Mouse (Mus musculus) 3T3-L1 (cell line): ENCODE results near the gene Sfxn5.

ENCODE experiments used
- DNase-seq: peaks from one replicate; pipeline ENCODE4 v3.0.0-alpha.2; 2015; ENCODE audit warnings: low read depth, low spot score

Sfxn5 gene

DNA sequence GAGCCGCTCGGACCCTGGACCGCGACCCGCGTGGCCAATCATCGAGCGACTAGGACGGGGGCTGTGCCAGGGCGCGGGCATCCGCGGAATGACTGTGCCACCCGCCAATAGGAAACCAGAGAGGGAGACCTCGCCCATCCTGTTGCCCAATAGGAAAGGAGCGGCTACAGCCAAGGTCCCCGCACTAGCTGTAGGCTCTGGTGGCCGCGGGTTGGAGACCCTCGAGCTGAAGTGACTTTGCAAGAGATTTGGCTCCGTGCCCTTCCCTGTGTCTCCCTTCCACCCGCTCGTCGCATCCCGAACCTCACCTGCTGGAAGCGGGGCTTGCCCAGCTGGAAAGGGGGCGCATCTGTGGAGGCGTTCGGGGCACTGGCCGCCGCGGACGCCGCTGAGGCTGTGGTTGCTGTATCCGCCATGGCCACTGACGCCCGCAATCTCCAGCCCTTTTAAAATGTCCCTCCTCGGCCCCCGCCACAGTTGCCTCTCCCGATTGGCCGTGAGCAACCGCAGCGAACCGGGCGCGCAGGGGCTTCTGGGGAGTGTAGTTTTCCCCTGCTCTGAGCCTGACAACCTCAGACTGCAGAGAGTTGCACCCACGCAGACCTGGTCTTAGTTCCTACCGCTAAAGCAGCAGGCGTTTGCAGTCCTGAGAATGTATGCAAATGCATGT, at the start of gene Sfxn5:
Gene Sfxn5 (minus strand): TSS at position 423 of the 670 bp plus-strand sequence.
- DNase-seq, result peak; percentile 96

DNA sequence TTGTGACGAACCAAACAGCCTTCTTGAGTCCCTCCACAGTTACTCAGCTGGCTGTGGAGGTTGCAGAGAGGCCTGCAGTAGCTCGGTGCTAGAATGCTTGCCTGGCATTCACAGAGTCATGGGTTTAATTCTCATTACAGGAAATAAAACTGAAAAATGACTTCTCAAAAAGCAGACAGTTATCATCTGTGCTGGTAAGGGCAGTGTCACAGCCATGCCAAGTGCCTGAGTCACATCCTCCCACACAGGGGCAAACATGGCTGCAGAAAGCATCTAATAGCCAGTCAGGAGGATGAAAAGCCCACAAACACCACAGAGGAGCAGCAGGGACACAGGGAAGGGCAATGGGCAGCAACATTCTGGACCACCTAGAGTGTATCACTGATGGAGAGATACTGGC, 49.6 kb upstream of the Sfxn5 start:
- peak; percentile 91 for DNase-seq

DNA sequence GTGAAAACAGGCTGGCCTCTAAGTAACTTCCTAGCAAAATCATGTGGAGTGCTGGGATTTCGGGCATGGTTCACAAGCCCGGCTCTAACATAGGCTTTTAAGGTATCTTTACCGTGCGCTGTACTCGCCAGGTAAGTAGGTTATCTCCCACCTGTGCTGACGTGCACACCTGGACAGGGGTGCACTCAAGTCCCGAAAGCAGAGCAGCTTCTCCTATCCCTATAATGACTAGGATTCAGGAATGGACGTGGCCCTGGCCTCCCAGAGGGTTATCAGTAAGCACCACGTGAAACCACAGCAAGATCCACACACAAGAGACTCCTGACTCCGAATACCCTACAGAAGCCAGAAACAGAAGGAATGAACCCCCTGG, 48.4 kb upstream of the Sfxn5 start:
- no peak for DNase-seq

DNA sequence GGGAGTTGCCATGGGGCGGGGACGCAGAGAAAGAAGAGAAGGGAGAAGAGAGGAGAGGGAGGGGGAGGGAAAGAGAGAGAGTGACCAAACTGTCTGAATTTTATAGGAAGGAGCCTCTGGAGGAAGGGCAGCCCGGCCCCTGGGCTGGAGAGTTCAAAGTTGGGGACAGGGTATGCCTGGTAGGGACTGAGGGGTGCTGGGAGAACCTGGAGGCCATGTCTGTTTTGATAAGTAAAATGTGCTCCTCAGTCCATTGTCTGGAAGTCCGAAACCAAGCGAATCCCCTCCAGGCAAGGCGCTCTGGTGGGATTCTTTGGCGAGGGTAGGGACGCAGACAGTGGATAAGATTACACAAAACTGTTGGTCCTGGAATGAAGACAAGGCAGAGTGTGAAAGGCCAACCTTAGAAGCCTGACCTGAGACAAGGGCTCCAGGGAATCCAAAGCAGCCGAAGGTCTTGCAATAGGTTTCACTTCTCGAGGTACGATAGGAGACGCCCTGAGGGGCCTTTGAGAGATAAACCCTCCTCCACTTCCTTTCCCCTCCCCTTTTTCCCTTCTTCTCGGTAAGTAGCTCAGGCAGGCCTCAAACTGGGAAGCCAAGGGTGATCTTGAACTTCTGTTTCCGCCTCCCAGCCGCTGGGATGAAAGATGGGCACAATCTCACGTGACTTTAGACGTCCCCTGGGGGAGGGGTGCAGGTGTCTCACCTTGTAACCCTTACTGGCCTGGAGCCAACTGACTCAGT, 47.9 kb upstream of the Sfxn5 start:
- DNase-seq, result peak; percentile 61

DNA sequence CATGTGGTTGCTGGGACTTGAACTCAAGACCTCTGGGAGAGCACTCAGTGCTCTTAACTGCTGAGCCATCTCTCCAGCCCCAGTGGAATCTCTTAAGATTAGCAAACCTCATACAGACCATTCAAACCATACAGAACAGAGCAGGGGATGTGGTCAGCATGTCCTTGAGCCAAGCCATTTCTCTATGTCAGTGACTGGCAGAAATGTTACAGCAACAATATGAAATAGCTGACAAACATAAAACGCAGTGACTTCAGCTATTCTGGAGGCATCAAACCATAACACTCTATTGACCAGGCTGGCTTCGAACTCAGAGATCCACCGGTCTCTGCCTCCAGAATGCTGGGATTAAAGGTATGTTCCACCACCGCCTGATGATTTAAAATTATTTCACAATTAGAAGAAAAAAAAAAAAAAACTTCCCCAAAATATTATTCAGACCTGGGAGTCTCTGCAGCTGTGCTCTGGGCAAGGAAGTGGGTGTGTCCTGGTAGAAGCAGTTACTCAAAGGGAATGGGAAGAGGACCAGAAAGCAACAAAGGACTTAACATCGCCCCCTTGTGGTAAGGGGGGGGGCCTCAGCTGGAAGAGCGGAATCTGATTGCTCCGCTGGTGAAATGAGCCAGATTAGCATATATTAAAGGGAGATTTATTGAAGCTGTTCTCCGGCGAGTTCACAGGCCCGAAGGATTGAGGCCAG, 47.1 kb upstream of the Sfxn5 start:
- DNase-seq, result peak; percentile 97

DNA sequence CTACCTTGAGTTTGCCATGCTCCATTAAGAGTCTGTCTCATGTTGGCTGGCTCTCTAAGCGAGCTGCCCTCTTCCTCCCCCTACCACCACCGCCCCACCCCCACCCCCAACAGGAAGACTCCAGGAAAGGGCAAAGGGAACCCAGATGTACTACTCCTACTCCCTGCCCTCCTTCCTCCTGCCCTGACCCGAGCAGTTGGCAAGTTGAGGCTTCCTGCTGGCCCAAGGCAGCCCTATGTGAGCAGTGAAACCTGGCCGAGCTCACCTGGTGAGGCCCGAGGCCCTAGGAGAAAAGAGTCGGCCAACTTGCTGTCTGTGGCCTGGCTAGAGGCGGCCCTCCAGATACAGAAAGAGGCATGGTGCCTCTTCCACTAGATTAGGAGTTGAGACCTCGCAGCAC, 45.4 kb upstream of the Sfxn5 start:
- no peak for DNase-seq

DNA sequence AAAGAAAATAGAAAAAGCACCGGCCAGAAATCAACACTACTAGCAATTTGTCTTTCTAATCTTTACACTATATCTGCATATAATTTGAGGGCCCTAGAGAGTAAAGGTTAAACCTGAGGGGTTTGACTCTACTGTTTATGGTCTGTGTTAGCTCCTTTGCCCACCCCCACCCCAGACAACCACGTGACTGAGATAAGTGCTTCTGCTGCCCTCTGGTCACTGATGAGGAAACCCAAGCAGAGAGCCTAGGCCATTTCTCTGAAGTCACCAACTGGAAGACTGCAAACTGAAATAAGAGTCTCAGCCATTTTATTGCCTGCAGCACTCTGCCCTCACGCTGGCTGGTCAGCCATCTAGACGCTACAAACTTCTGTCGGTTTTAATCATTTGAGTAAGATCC, 44.7 kb upstream of the Sfxn5 start:
- no peak for DNase-seq

DNA sequence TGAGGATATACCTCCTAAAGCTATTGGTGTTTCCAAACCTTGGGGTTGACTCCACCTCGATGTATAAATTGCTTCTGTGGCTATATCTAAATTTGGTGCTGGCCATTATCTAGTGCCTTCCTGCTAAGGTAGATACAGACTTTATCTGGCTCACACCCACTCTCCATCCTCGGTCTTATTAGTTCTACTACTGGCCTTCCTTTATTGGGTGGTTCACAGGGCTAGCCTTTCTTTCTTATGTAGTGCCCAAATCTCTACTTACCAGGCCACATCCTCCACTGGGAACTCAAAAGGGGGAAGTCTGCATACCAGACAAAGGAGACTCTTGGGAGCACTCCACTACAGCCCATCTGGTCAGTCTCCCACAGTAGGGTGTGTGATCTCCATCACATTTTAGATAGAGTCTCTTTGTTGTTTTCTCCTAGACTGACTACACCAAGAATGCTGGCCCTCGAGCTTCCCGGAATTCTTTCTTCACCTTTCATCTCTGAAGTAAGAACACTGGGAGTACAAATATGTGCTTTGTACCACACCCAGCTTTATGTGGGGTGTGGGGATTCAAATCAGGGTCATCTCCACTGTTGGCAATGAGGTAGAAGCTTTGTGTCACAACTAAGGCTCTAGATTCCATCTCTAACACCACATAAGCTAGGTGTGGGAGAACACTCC, 44.0 kb upstream of the Sfxn5 start:
- DNase-seq, result no peak

DNA sequence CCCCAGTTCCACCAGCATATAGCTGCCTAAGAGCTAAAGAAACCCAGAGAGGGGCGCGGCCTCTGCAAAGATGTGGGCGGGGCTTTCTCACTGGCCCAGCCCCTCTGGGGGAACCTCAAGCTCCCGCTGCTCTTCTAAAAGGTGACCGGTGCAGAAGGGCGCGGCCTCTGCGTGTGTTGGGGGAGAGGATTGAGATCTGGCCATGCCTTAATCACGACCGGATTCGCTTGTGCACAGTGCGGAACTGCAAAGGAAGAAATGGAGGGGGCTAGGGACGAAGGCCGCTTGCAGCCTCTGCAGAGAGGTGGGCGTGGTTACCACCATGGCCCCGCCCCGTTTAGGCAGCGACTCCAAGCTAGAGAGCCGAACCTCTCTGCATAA, 41.5 kb upstream of the Sfxn5 start:
- DNase-seq, result peak; percentile 98

DNA sequence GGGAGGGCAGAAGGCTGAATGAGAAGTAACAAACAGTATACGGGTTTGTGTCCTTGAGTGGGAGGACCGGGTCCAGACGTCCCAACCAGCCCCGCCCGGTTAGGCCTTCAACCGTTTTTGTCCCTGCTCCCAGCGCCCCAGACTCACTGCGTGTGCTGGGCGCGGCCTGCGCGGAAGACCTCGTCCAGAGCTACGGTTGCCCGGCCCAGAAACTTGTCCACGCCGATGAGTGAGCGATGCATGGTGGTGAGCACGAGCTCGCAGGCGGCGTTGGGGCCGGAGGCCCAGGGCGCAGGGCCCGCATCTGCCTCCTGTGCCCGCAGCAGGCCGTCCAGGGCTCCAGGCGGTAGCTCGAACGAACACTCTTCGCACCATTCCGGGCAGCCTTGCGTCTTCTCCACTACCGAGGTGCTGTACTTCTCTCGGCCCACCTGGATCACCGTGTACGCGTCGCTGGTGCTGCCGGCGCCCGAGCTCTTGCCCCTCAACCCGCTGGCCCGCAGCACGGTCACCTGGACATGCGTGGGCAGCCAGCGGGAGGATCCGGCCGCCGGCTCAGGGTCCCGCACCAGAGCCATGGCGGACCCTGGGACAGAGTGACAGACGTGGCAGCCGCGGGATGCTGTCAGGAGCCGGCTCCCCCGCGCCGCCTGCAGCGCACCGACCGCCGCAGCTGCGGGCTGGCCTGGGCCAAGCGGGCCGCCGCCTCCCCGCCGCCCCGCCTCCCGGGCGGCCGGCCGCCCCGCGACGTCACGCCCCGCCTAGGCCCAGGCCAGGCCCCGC, 40.9 kb upstream of the Sfxn5 start, which contains the start of gene Rab11fip5:
Gene Rab11fip5 (minus strand): TSS at position 684 of the 783 bp plus-strand sequence.
- peak; percentile 62 for DNase-seq

DNA sequence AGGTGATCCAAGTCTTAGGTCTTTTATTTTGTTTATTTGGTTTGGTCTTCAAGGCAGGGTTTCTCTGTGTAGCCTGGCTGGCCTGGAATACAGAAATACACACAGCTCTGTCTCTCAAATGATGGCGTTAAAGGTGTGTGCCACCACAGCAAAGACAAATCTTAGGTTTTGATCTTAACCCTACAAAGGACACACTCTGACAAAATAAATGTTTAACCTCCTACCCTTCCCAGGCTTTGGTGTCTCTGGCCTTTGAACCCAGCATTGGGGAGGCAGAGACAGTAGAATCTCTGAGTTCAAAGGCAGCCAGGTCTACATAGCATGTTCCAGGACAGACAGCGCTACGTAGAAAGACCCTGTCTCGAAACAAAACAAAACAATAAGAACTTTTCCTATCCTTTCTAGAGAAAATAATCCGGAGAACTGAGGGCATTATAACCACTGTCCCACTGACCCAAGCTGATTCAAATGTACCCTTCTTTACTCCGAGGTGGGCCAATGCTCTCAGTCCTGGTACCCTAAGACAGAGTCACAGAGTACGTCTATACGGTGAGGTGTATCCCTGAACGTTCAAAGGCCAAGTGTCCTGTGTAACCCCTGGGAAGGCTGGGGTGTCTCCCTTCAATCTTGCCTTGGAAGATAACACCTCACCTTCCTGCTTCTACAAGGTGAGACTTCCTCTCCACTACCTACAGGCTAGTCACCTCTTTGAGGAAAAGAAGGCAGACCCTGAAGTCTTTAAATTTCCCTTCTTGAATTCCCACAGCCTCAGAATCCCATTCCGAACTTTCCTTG, 40.0 kb upstream of the Sfxn5 start:
- DNase-seq, result no peak

DNA sequence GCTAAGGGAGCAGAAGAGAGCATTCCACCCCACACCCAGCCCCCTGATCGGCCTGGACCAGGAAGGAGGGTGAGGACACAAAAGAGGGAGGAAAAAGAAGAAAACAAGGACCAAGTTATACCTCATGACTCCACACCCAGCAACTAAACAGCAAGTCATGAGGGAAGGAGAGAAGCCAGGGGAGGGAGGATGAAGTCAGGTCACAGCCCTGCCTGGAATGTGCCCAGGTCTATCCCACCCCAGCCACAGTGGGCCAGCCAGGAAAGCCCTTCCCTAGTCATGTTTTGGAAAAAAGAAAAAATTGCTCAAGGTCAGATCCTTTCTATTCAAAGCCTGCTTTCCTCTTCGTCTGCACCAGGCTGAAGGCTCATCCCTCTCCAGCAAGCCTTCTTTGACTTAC, 39.3 kb upstream of the Sfxn5 start:
- DNase-seq, result no peak

DNA sequence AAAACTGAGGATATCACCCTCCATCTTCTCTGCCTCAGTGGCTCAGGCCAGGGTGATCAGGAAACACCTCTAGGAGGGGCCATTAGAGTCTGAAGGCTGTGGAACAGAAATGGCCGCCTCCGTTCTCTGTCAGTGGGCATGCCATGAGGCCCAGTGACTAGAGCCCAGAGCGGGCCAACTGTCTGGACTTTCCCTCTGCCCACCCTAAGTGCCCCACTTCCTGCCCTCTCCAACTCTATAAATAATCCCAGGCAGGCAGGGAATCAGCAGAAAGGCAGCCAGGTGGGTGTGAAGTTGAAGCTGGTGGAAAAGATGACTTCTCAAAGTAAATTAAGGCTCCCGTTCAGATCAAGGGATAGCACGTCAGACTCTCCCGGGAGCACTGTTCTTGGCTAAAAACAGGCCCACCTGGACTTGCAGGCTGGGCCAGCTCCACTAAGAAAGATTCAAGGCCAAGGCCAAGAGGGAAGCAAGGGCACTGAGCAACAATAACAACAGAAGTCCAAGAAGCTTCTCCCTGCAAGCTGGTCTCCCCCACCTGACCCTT, 38.7 kb upstream of the Sfxn5 start:
- DNase-seq, result no peak

DNA sequence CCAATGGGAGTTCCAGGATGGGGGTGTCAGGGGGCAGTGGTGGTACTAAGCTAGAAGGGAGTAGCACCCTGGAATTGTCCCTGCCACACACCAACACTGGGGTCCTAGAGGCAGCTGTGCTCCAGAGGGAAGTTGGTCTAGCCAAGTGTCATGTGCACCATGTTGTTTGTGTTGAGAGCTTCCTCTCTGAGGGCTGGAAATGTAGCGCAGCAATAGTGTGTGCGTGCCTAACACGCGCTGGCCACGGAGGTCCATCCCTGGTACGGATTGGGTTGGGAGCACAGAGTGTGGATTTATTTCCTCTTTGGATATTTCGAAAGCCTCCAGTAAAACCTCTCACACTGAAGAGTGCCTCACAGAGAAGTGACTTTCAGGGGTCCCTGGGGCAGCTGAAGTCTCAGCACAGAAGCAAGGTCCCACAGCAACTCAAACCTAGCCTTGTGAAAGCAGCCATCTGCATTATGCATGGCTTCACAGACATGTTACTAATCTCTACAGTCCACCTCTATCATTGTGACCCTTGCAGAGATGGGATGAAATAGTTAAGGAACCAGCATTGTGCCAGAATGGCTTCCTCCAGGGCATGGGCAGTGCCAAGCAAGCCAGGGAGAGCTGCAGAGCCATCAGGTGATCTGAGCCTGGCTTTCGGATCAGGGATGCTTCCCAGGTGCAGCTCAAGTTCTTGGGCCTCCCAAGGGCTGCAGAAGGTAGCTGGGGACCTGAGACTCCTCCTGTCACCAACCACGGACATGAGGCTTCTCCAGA, 37.6 kb upstream of the Sfxn5 start:
- DNase-seq, result no peak

DNA sequence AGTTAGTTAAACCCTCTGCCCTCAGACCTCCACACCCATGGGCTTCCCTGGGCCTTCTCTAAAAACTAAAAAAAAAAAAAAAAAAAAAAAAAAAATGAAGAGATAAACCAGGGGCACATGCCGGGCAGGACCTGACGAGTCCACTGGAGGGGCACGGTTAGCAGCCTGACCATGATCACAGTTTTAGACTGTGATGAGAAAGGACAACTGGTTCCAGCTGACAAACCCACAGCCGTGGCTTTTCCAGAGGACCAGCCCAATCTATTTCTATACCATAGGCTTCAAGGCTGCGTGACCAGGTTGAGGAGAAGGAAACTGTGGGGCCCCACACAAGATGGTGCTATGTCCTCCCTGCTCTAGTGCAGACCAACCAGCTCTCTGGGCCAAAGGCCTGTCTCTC, 36.8 kb upstream of the Sfxn5 start:
- no peak for DNase-seq

DNA sequence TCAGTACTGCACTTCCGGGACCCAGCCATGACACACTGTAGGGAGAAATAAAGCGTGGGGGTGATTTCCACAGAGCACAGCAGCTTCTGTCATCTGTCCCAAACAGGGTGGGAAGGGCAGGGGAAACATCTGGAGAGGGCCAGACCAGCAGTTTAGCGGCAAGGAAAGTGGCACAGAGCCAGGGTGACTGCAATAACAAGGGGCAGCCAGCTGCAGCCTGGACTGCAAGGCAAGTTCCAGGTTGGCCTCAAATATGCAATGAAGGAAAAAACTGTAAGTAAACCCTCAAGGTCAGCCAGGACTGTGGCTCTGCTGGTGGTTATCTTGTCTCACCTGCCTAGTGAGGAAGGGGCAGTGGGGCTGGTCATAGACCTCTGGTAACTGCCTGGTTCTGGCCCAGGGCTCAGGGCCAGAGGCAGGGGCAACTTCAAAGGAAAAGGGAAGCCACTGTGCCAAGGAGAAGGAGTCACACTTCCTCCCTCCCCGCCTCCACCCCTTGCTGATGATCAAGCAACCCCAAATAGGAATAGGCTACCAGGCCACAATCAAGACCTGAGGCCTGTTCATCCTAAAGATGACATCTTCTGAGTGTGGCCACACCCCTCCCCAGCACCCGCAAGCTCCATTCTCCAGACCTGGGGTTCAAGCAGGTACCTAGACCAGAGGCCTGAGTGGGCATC, 36.1 kb upstream of the Sfxn5 start:
- peak; percentile 88 for DNase-seq

DNA sequence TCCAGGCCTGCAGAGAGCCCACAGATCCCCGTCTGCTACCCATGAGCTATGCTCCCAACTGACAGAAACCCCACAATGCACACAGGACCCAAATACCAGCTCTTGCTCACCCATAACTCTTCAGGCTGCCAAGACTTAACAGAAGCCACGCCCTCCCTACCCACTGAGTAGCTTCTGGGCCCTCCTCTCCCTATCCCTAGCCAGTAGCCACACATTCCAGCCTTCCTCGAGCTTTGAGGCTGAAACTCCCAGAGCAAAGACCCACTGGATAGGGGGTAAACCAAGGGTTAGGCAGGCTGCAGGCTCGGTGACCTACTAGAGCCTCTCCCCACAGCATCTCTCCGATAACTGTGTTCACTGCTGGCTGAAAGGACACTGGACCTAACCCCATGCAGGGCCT, 35.5 kb upstream of the Sfxn5 start:
- peak; percentile 81 for DNase-seq

DNA sequence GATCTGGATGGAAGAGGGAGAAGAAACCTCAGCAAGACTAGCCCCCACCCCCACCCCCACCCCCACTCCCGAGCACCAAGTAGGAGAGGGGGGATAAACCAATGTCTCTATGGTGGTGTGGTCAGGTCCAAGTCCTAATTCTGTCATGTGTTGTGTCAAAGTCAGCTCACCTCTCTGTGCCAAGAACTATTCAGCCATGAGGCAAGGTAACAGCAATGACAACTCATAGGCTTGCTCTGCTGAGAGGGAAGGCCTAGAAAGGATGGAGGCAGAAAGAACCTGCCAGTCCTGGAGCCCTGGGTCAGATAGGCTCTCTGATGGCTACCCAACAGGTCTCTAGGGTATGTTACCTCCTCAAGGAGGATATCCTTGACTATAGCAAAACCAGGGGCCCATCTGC, 34.9 kb upstream of the Sfxn5 start:
- DNase-seq, result no peak

DNA sequence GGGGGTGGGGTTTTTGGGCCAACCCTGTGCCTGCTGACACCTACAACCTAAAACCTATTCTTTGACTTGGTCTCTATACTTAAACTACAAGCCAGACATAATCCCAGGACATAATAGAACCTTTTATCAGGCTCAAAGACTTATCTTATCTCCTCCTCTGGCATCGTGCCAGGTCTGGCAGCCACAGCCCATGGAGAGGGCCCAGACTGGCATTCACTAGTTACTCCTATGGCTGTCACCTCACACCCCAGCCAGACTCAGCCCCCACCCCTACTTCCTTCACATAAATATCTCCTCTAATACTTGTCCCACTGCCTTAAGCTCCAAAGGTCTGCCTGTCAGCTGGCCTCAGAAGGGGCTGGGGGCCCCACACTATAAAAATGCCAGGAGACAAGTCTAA, 33.2 kb upstream of the Sfxn5 start:
- no peak for DNase-seq
